Mouse (Mus musculus): Measurements from ENCODE around the gene Pphln1.

Gene Pphln1

GRCm38 (mm10) chr15:93539415-93539814, 141.3 kb downstream of the Pphln1 start:
- DNase-seq (ENCODE audit: low read depth, low spot score), result no peak
